Mouse (Mus musculus) megakaryocyte, adult 5-6 weeks (primary cell): Measurements from ENCODE around the gene Gpr39. TPM values are rescaled to one million over a fixed set of nuclear protein-coding genes. Genes with fewer than 3 reads are reported as not detected.

Experiments
- ATAC-seq: 2 replicates; pipeline ENCODE4 v1.8.0; 2016; ENCODE audit warnings: mild to moderate bottlenecking, inconsistent platforms; ENCODE audit not compliant: poor library complexity, severe bottlenecking
- total RNA-seq, 2 experiments: library from RNA; stranded (forward) in 1 of 2; stranded (reverse) in 1 of 2; fragments of 153-499, 151-499 nt in 1 of 2; fragments of 221-1000, 200-1000 nt in 1 of 2; gene quantifications; 2 replicates each; pipeline versions ENCODE4 v1.2.3 to v1.2.4; 2015 to 2017

The Gpr39 gene
- total RNA-seq, 2 experiments from 2014 or later, result not detected

GRCm38 (mm10) chr1:125789804-125790203, 113.0 kb downstream of the Gpr39 start:
- ATAC-seq, result no peak

GRCm38 (mm10) chr1:125800506-125800905, 123.7 kb downstream of the Gpr39 start:
- no peak for ATAC-seq

- ATAC-seq, result no peak
Measured at GRCm38 (mm10) chr1:125808426-125808825, 131.6 kb downstream of the Gpr39 start.

- ATAC-seq, result no peak
Measured at GRCm38 (mm10) chr1:125813141-125813782, 136.5 kb downstream of the Gpr39 start.

GRCm38 (mm10) chr1:125821101-125821500, 144.3 kb downstream of the Gpr39 start:
- no peak for ATAC-seq

- no peak for ATAC-seq
Measured at GRCm38 (mm10) chr1:125823611-125824010, 146.8 kb downstream of the Gpr39 start.

GRCm38 (mm10) chr1:125837507-125837906, 160.7 kb downstream of the Gpr39 start:
- no peak for ATAC-seq

- ATAC-seq, result no peak
Measured at GRCm38 (mm10) chr1:125839746-125840392, 163.1 kb downstream of the Gpr39 start.

GRCm38 (mm10) chr1:125854646-125855045, 177.9 kb downstream of the Gpr39 start:
- ATAC-seq, result no peak

- no peak for ATAC-seq
Measured at GRCm38 (mm10) chr1:125858631-125859030, 181.8 kb downstream of the Gpr39 start.

GRCm38 (mm10) chr1:125870056-125870455, 193.3 kb downstream of the Gpr39 start:
- ATAC-seq, result no peak

- no peak for ATAC-seq
Measured at GRCm38 (mm10) chr1:125893158-125893557, 216.4 kb downstream of the Gpr39 start.

GRCm38 (mm10) chr1:125910211-125910870, 233.5 kb downstream of the Gpr39 start:
- ATAC-seq, result no peak

- ATAC-seq, result no peak
Measured at GRCm38 (mm10) chr1:125910871-125911265, 234.1 kb downstream of the Gpr39 start.

GRCm38 (mm10) chr1:125911337-125911900, 234.6 kb downstream of the Gpr39 start:
- ATAC-seq, result no peak

- no peak for ATAC-seq
Measured at GRCm38 (mm10) chr1:125911901-125912445, 235.2 kb downstream of the Gpr39 start.

- no peak for ATAC-seq
Measured at GRCm38 (mm10) chr1:125912601-125913600, 236.1 kb downstream of the Gpr39 start, which contains the start of gene Lypd1. TSS of gene Lypd1 (minus strand) at chr1:125913101.

- no peak for ATAC-seq
Measured at GRCm38 (mm10) chr1:125920696-125921095, 243.9 kb downstream of the Gpr39 start.

- no peak for ATAC-seq
Measured at GRCm38 (mm10) chr1:125923062-125923461, 246.3 kb downstream of the Gpr39 start.
